Mouse (Mus musculus) ES-Bruce4 (cell line): ENCODE results near the gene Pih1d2.

ENCODE experiments used
- CTCF ChIP-seq: IDR thresholded peaks from one replicate; pipeline ENCODE4 v1.8.1; 2011; ENCODE audit warnings: low read depth, low read length
- EP300 ChIP-seq: IDR thresholded peaks from 2 replicates; pipeline ENCODE4 v1.6.1; 2011; ENCODE audit warnings: low read depth, low read length; ENCODE audit not compliant: insufficient read depth
- POLR2A ChIP-seq: IDR thresholded peaks from one replicate; pipeline ENCODE4 v1.8.1; 2011; ENCODE audit warnings: low read length; ENCODE audit not compliant: insufficient read depth

DNA sequence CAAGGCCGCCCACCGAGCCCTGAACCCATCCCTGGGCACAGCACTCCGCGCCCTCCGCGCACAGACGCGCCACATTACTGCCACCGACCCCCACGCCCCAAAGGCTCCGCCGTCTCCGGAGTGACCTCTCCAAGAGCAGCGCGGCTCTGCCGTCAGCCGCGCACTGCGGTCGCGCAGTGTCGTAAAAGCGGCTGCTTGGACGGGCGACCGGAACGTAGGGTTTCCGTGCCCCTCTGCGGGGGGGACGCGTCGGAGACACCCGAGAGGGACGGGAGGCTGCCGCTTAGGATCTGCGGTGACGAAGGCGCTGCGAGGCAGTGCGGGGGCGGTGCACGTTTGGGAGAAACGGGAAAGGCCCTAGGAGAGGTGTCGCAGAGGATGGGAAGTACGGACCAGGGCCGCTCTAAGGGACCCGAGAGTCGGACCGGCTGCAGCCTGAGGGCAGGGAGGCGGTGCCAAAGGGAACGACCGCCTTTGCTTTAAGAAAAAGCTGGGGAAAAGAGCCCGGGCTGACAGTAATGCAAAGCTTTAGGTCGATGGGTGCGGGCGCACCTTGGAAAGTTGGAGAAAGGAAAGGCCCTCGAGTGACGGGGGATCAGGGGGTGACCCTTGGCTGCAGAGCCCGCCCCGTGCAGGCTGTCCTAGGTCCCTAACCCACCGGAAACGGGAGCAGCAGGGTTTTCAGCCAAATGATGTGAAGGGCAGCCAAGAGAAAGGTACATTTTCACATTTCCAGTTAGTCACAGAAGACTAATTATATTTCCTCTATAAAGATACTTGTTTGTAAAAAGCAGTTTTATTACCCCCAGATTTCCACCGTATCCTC lies 42.5 kb downstream of the Pih1d2 start, which contains the start of gene Dlat:
- no peak for TF ChIP-seq CTCF
- peak; percentile 4; the same call in 1 of the 2 replicates for TF ChIP-seq EP300
- TF ChIP-seq POLR2A: peak; percentile 17
